Mouse (Mus musculus) heart, postnatal 0 days (tissue): ENCODE results near the gene Trio. TPM values are rescaled to one million over a fixed set of nuclear protein-coding genes. Genes with fewer than 3 reads are reported as not detected.

Experiments
- ATAC-seq: fragments of 200-750 bp; cut with Nextera tagmentation; 2 replicates; pipeline ENCODE4 v1.8.0; 2017; ENCODE audit warnings: low read depth, moderate number of reproducible peaks, moderate library complexity; ENCODE audit not compliant: insufficient read depth
- DNase-seq: peaks from one replicate; pipeline ENCODE4 v3.0.0-alpha.2; 2016; ENCODE audit warnings: low spot score
- H3K27ac ChIP-seq: fragments of 300-500 bp; sonication (generic); 2 replicates; pipeline ENCODE4 v1.5.1; 2014; ENCODE audit warnings: low read depth, mild to moderate bottlenecking
- H3K27me3 ChIP-seq: fragments of 300-500 bp; sonication (generic); 2 replicates; pipeline ENCODE4 v1.6.1; 2014; ENCODE audit warnings: low read length, mixed read lengths; ENCODE audit not compliant: control insufficient read depth, insufficient read depth
- H3K36me3 ChIP-seq: fragments of 300-500 bp; sonication (generic); replicated peaks from 2 replicates; pipeline ENCODE4 v1.6.1; 2014; ENCODE audit warnings: low read length, mixed read lengths; ENCODE audit not compliant: control insufficient read depth, insufficient read depth
- H3K4me1 ChIP-seq: fragments of 300-500 bp; sonication (generic); 2 replicates; pipeline ENCODE4 v1.6.1; 2014; ENCODE audit warnings: antibody characterized with exemption; ENCODE audit not compliant: control insufficient read depth, insufficient read depth
- H3K4me2 ChIP-seq: fragments of 300-500 bp; sonication (generic); 2 replicates; pipeline ENCODE4 v1.6.1; 2014; ENCODE audit warnings: low read depth, mild to moderate bottlenecking, low read length, moderate library complexity
- H3K4me3 ChIP-seq: fragments of 300-500 bp; sonication (generic); 2 replicates; pipeline ENCODE4 v1.5.1; 2014; ENCODE audit warnings: low read depth, low read length
- H3K9ac ChIP-seq: fragments of 300-500 bp; sonication (generic); replicated peaks from 2 replicates; pipeline ENCODE4 v1.6.1; 2014; ENCODE audit warnings: low read depth, low read length, mixed read lengths
- H3K9me3 ChIP-seq: fragments of 300-500 bp; sonication (generic); replicated peaks from 2 replicates; pipeline ENCODE4 v1.6.1; 2016; ENCODE audit warnings: low read length; ENCODE audit not compliant: control insufficient read depth
- CTCF ChIP-seq: IDR thresholded peaks from 2 replicates; pipeline ENCODE4 v1.5.1; 2016; ENCODE audit warnings: antibody characterized with exemption, control low read depth, low read depth
- EP300 ChIP-seq: IDR thresholded peaks from 2 replicates; pipeline ENCODE4 v1.6.1; 2016; ENCODE audit warnings: antibody characterized with exemption, low read depth
- WGBS: fragments of 180-500 bp; shearing (Covaris S2); extraction: QIAGEN DNeasy Blood & Tissue Kit; methylation state at CpG from one replicate; pipeline ENCODE4 v1.1.7; 2014; 5-methylcytosine and 5-hydroxymethylcytosine counted together
- polyA plus RNA-seq: library from polyadenylated mRNA; unstranded; fragments of >200 nt; fragmentation: Nextera tagmentation; extraction: Ambion mirVana; gene quantifications from 2 replicates; pipeline ENCODE4 v1.2.1, GENCODE M21; 2015
- total RNA-seq: library from RNA; depleted of rRNA; stranded (reverse); fragments of >200 nt; gene quantifications from 2 replicates; pipeline ENCODE4 v1.2.3, GENCODE M21; 2014; ENCODE audit warnings: low replicate concordance

Trio gene
- total and polyA plus RNA-seq, 2 experiments from 2014 or later: 10.1 to 77.2 TPM

DNA sequence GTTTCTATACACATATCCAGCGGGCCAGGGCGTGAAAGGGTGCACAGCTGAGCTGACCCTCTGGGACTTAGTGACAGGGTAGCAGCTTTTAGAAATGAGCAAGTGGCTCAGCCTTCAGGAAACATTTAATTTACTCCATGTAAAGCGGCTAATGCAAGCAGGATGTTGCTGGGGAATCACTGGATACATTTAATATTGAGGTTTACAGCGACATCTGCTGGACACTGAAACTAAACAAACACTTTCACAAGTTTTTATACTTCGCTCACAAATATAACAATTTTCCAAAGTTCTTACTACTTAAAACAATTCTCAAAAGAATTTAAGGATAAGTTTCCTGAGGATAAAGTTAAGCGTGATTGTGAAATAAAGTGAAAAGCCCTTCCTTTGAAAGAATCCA lies 174.3 kb downstream of the Trio start:
- DNase-seq (no peak), ATAC-seq (no peak)
- Histone ChIP-seq H3K27me3 (no peaks in the 10 kb centered on the region), H3K9me3 (no peaks in the 10 kb centered on the region), H3K4me2 (no peak overlapping the region), H3K9ac (no peak overlapping the region), H3K27ac (no peak overlapping the region), H3K4me3 (no peak overlapping the region), H3K4me1 (0 out of 2 replicates have a peak, but pooled peaks cover 6% of the 10 kb centered on the region), H3K36me3 (peaks cover 83% of the 10 kb centered on the region)
- peak; percentile 44 for TF ChIP-seq CTCF
- no peak for TF ChIP-seq EP300
- 76% methylated on average over 6 of the region's 6 CpGs for WGBS

DNA sequence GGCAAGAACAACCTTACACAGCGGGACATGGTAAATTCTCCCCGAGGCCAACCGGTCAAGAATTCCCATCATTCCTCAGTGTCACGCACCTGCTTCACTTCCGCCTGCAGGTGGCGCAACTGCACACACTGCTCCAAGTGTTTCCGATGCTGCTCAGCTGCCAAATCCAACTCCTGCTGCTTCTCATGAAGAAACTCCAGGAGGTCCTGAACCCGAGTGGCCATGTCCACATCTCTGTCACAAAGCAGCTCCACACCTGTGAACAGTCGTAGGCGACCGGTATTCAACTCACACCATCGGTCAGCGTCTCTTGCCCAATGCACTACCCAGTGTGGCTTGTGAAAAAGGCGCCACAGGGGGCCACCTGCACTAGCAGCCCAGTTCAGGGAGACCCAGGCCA lies 174.7 kb downstream of the Trio start:
- Histone ChIP-seq H3K27ac (no peak overlapping the region), H3K27me3 (no peaks in the 10 kb centered on the region), H3K4me3 (no peak overlapping the region), H3K36me3 (peaks cover 86% of the 10 kb centered on the region), H3K9me3 (no peaks in the 10 kb centered on the region), H3K9ac (no peak overlapping the region), H3K4me2 (no peak overlapping the region), H3K4me1 (0 out of 2 replicates have a peak, but pooled peaks cover 4% of the 10 kb centered on the region)
- DNase-seq (no peak), ATAC-seq (no peak; the same call in 1 of the 2 replicates)
- TF ChIP-seq CTCF (peak; percentile 61), EP300 (no peak)
- WGBS: 83% methylated on average over 14 of the region's 14 CpGs

DNA sequence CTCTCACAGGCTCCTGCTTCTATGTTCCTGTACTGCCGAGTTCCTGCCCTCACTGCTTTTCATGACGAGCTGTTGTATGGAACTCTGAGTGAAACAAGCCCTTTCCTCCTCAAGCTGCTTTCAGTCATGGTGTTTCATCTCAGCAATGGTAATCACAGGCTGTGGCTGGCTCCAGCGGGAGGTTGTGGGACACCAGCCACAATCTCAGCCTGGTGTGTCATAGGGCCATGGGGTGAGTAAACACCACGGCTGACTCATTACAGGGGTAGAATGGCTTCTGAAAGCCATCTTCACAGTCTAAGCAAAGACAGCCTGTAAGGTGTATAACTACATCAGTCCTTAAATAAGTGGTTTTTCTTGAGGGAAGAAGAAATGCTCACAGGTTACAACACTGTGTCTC lies 175.7 kb downstream of the Trio start:
- TF ChIP-seq EP300 (no peak), CTCF (no peak)
- 90% methylated on average over 4 of the region's 4 CpGs for WGBS
- Histone ChIP-seq H3K4me1 (no peaks in the 10 kb centered on the region), H3K4me2 (no peak overlapping the region), H3K36me3 (peaks cover 89% of the 10 kb centered on the region), H3K27me3 (no peaks in the 10 kb centered on the region), H3K27ac (no peak overlapping the region), H3K9ac (no peak overlapping the region), H3K4me3 (no peak overlapping the region), H3K9me3 (no peaks in the 10 kb centered on the region)
- DNase-seq: no peak
- ATAC-seq: no peak

- Histone ChIP-seq H3K4me1 (peaks cover 10% of the 10 kb centered on the region), H3K4me3 (no peak overlapping the region), H3K9ac (no peak overlapping the region), H3K27me3 (no peaks in the 10 kb centered on the region), H3K4me2 (no peak overlapping the region), H3K27ac (no peak overlapping the region), H3K36me3 (peaks cover 79% of the 10 kb centered on the region), H3K9me3 (no peaks in the 10 kb centered on the region)
- no peak for DNase-seq
- ATAC-seq: no peak
- TF ChIP-seq EP300 (no peak), CTCF (no peak)
- WGBS: 89% methylated on average over 15 of the region's 15 CpGs
These were observed 184.0 kb downstream of the Trio start for GRCm38 (mm10) chr15:27841696-27842095.

DNA sequence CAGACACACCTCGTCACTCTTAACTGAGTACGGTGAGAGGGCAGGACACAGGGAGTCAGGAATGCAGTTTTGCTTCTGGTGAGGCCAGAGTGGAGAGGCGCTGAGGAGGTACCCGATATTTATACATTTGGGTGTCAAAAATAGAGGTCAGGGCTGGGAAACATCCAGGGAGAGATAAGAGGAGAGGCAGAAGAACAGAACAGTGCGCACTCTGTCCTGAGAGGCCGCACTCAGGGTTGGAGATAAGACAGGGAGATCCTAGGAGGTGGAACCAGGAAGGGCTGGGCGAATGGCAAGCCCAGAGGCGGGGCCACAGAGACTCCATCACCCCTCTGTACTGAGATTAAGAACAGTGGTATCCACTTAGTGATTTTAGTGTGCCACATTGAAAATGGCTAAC lies 185.1 kb downstream of the Trio start:
- Histone ChIP-seq H3K27ac (peak overlapping the region; percentile 91), H3K4me3 (no peak overlapping the region), H3K4me2 (peak overlapping the region; percentile 9; the same call in 1 of the 2 replicates), H3K27me3 (no peaks in the 10 kb centered on the region), H3K4me1 (peaks cover 10% of the 10 kb centered on the region), H3K9me3 (no peaks in the 10 kb centered on the region), H3K9ac (peak overlapping the region; percentile 13; the same call in 1 of the 2 replicates), H3K36me3 (peaks cover 72% of the 10 kb centered on the region)
- peak; percentile 66 for TF ChIP-seq EP300
- no peak for TF ChIP-seq CTCF
- ATAC-seq (peak; percentile 95), DNase-seq (peak; percentile 89)
- 15% methylated on average over 8 of the region's 8 CpGs for WGBS

- Histone ChIP-seq H3K36me3 (peaks cover 68% of the 10 kb centered on the region), H3K4me2 (peak overlapping the region; percentile 9; the same call in 1 of the 2 replicates), H3K4me1 (peaks cover 10% of the 10 kb centered on the region), H3K9ac (peak overlapping the region; percentile 13; the same call in 1 of the 2 replicates), H3K4me3 (no peak overlapping the region), H3K27ac (peak overlapping the region; percentile 91), H3K9me3 (no peaks in the 10 kb centered on the region), H3K27me3 (no peaks in the 10 kb centered on the region)
- TF ChIP-seq CTCF (no peak), EP300 (peak; percentile 4; the same call in 1 of the 2 replicates)
- ATAC-seq: peak; percentile 39
- 26% methylated on average over 6 of the region's 6 CpGs for whole genome bisulfite sequencing
- DNase-seq: no peak
These were observed 185.5 kb downstream of the Trio start for GRCm38 (mm10) chr15:27840125-27840524.
